Mouse (Mus musculus): Measurements from ENCODE around the gene Ehmt2. TPM values are rescaled to one million over a fixed set of nuclear protein-coding genes. Genes with fewer than 3 reads are reported as not detected.

Ehmt2 gene
- polyA plus RNA-seq, 1 experiment from 2014 or later, result 42.4 TPM

Small RNAs within 50 kb of the gene (microRNA-seq; reads per million reads assigned to microRNA genes)
- not detected for gene Mir6972

Other genes starting within 250 kb of the Ehmt2 start
- 1.3 and 1.4 TPM in 2 replicates for gene Tnxb, start 227.9 kb upstream of the Ehmt2 start, polyA plus RNA-seq (2015; fragmentation: Nextera tagmentation; extraction: Ambion mirVana)
- 0.11 and 0.21 TPM in 2 replicates for gene C4b, start 154.6 kb upstream of the Ehmt2 start, polyA plus RNA-seq (2015; fragmentation: Nextera tagmentation; extraction: Ambion mirVana)
- gene Cyp21a1, start 93.9 kb upstream of the Ehmt2 start, polyA plus RNA-seq (2015; fragmentation: Nextera tagmentation; extraction: Ambion mirVana), result not detected in 2 replicates
- gene Stk19, start 61.5 kb upstream of the Ehmt2 start, polyA plus RNA-seq (2015; fragmentation: Nextera tagmentation; extraction: Ambion mirVana), result 17.4 and 18.3 TPM in 2 replicates
- 32.3 and 34.9 TPM in 2 replicates for gene Dxo, start 61.5 kb upstream of the Ehmt2 start, polyA plus RNA-seq (2015; fragmentation: Nextera tagmentation; extraction: Ambion mirVana)
- 27.3 and 30.6 TPM in 2 replicates for gene Skiv2l, start 48.3 kb upstream of the Ehmt2 start, polyA plus RNA-seq (2015; fragmentation: Nextera tagmentation; extraction: Ambion mirVana)
- gene Nelfe, start 48.1 kb upstream of the Ehmt2 start, polyA plus RNA-seq (2015; fragmentation: Nextera tagmentation; extraction: Ambion mirVana), result 68.5 and 70.9 TPM in 2 replicates
- gene Cfb, start 36.0 kb upstream of the Ehmt2 start, polyA plus RNA-seq (2015; fragmentation: Nextera tagmentation; extraction: Ambion mirVana), result 2.3 and 5.6 TPM in 2 replicates
- 1.5 and 2.0 TPM in 2 replicates for gene Zbtb12, start 19.0 kb upstream of the Ehmt2 start, polyA plus RNA-seq (2015; fragmentation: Nextera tagmentation; extraction: Ambion mirVana)
- not detected in 2 replicates for gene Gm20547, start 16.4 kb upstream of the Ehmt2 start, polyA plus RNA-seq (2015; fragmentation: Nextera tagmentation; extraction: Ambion mirVana)
- 0.84 and 1.9 TPM in 2 replicates for gene C2, start 204 bp upstream of the Ehmt2 start, polyA plus RNA-seq (2015; fragmentation: Nextera tagmentation; extraction: Ambion mirVana)
- gene Slc44a4, start 16.0 kb downstream of the Ehmt2 start, polyA plus RNA-seq (2015; fragmentation: Nextera tagmentation; extraction: Ambion mirVana), result 0.15 TPM in 1 of 2 replicates, not detected in the other
- 18.1 and 19.2 TPM in 2 replicates for gene Neu1, start 32.8 kb downstream of the Ehmt2 start, polyA plus RNA-seq (2015; fragmentation: Nextera tagmentation; extraction: Ambion mirVana)
- gene Hspa1b, start 60.8 kb downstream of the Ehmt2 start, polyA plus RNA-seq (2015; fragmentation: Nextera tagmentation; extraction: Ambion mirVana), result 0.19 and 0.20 TPM in 2 replicates
- gene Gm20481, start 71.4 kb downstream of the Ehmt2 start, polyA plus RNA-seq (2015; fragmentation: Nextera tagmentation; extraction: Ambion mirVana), result not detected in 2 replicates
- gene Hspa1a, start 73.7 kb downstream of the Ehmt2 start, polyA plus RNA-seq (2015; fragmentation: Nextera tagmentation; extraction: Ambion mirVana), result 3.9 TPM in 2 replicates
- 2.1 and 2.2 TPM in 2 replicates for gene Hspa1l, start 74.2 kb downstream of the Ehmt2 start, polyA plus RNA-seq (2015; fragmentation: Nextera tagmentation; extraction: Ambion mirVana)
- gene Lsm2, start 83.4 kb downstream of the Ehmt2 start, polyA plus RNA-seq (2015; fragmentation: Nextera tagmentation; extraction: Ambion mirVana), result 145 and 153 TPM in 2 replicates
- 59.9 and 63.0 TPM in 2 replicates for gene Vars, start 102.5 kb downstream of the Ehmt2 start, polyA plus RNA-seq (2015; fragmentation: Nextera tagmentation; extraction: Ambion mirVana)
- gene Vwa7, start 118.1 kb downstream of the Ehmt2 start, polyA plus RNA-seq (2015; fragmentation: Nextera tagmentation; extraction: Ambion mirVana), result 0.45 and 0.52 TPM in 2 replicates
- 3.2 and 4.2 TPM in 2 replicates for gene Sapcd1, start 129.5 kb downstream of the Ehmt2 start, polyA plus RNA-seq (2015; fragmentation: Nextera tagmentation; extraction: Ambion mirVana)
- 4.0 and 4.1 TPM in 2 replicates for gene Msh5, start 148.3 kb downstream of the Ehmt2 start, polyA plus RNA-seq (2015; fragmentation: Nextera tagmentation; extraction: Ambion mirVana)
- 351 and 389 TPM in 2 replicates for gene Clic1, start 151.5 kb downstream of the Ehmt2 start, polyA plus RNA-seq (2015; fragmentation: Nextera tagmentation; extraction: Ambion mirVana)
- 194 and 207 TPM in 2 replicates for gene Ddah2, start 160.6 kb downstream of the Ehmt2 start, polyA plus RNA-seq (2015; fragmentation: Nextera tagmentation; extraction: Ambion mirVana)
- gene Ly6g6c, start 166.9 kb downstream of the Ehmt2 start, polyA plus RNA-seq (2015; fragmentation: Nextera tagmentation; extraction: Ambion mirVana), result not detected in 2 replicates
- 0.92 and 1.4 TPM in 2 replicates for gene Mpig6b, start 167.7 kb downstream of the Ehmt2 start, polyA plus RNA-seq (2015; fragmentation: Nextera tagmentation; extraction: Ambion mirVana)
- gene Ly6g6e, start 178.4 kb downstream of the Ehmt2 start, polyA plus RNA-seq (2015; fragmentation: Nextera tagmentation; extraction: Ambion mirVana), result 0.36 and 0.62 TPM in 2 replicates
- gene Ly6g6d, start 179.6 kb downstream of the Ehmt2 start, polyA plus RNA-seq (2015; fragmentation: Nextera tagmentation; extraction: Ambion mirVana), result 1.7 and 1.9 TPM in 2 replicates
- 0.73 and 1.0 TPM in 2 replicates for gene Ly6g6f, start 187.1 kb downstream of the Ehmt2 start, polyA plus RNA-seq (2015; fragmentation: Nextera tagmentation; extraction: Ambion mirVana)
- 67.0 and 69.5 TPM in 2 replicates for gene Abhd16a, start 190.8 kb downstream of the Ehmt2 start, polyA plus RNA-seq (2015; fragmentation: Nextera tagmentation; extraction: Ambion mirVana)
- not detected in 2 replicates for gene Ly6g5c, start 209.8 kb downstream of the Ehmt2 start, polyA plus RNA-seq (2015; fragmentation: Nextera tagmentation; extraction: Ambion mirVana)
- gene Ly6g5b, start 217.0 kb downstream of the Ehmt2 start, polyA plus RNA-seq (2015; fragmentation: Nextera tagmentation; extraction: Ambion mirVana), result 0.40 and 0.80 TPM in 2 replicates
- gene Gpank1, start 223.0 kb downstream of the Ehmt2 start, polyA plus RNA-seq (2015; fragmentation: Nextera tagmentation; extraction: Ambion mirVana), result 10.7 and 14.1 TPM in 2 replicates
- gene Csnk2b, start 223.6 kb downstream of the Ehmt2 start, polyA plus RNA-seq (2015; fragmentation: Nextera tagmentation; extraction: Ambion mirVana), result 215 and 231 TPM in 2 replicates
- gene D17H6S53E, start 227.9 kb downstream of the Ehmt2 start, polyA plus RNA-seq (2015; fragmentation: Nextera tagmentation; extraction: Ambion mirVana), result 8.7 and 9.7 TPM in 2 replicates
- 2.2 and 19.0 TPM in 2 replicates for gene Apom, start 233.6 kb downstream of the Ehmt2 start, polyA plus RNA-seq (2015; fragmentation: Nextera tagmentation; extraction: Ambion mirVana)
- 45.1 and 46.1 TPM in 2 replicates for gene Bag6, start 236.7 kb downstream of the Ehmt2 start, polyA plus RNA-seq (2015; fragmentation: Nextera tagmentation; extraction: Ambion mirVana)